Comparison of ENCODE assay signal across 26 mouse cellular contexts in the genomic region with DNA sequence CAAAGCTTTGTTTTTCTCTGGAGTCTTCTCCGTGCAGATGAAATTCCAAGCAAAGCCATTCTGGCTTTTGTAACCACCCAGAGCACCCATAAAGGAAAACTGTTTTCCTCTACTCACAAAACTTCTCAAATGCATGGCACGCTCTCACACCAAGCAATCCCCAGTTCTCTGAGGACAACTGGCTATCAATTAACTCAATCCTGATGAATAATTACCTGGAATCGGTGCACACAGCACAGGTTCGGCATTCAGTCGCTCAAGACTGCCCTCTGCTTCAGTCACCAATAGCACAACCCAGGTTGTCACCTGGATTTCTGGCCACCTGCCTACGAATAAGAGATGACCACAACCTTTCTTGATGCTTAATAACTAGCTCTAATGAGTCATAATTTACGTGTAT.
A peak's percentile ranks its signal among the peaks of the same experiment; 100 is the strongest.
DNase-seq lines count a peak whose midpoint lies in the region; ATAC-seq and TF ChIP-seq lines count a peak whose summit lies in the region.
"Had no signal": no experiment of that assay in that cellular context is flagged by ENCODE, and none has a peak within 500 bp of the region (broad histone marks: within the 10 kb centered on the region; RNA-seq: fewer than 3 reads in every experiment).

No protein-coding gene starts in this region.

- H3K27ac ChIP-seq in kidney, embryonic 16.5 days (ENCODE audit: low read length), result no peak overlapping the region
- H3K27ac ChIP-seq: forebrain, embryonic 10.5 days; forebrain, embryonic 13.5 days; heart, adult 2 months; heart, embryonic 10.5 days; hindbrain, embryonic 10.5 days; hindbrain, embryonic 13.5 days had no signal

- no peak overlapping the region for H3K4me2 ChIP-seq in kidney, embryonic 16.5 days (replicated peaks; ENCODE audit: low read depth, low read length)
- H3K4me2 ChIP-seq: forebrain, embryonic 13.5 days; hindbrain, embryonic 13.5 days had no signal

- H3K4me1 ChIP-seq in kidney, embryonic 16.5 days (ENCODE audit: insufficient read depth, low read length), result peaks cover 12% of the 10 kb centered on the region
- H3K4me1 ChIP-seq in lung, adult 2 months (ENCODE audit: control insufficient read depth, insufficient read depth, low read length), result no peaks in the 10 kb centered on the region
- H3K4me1 ChIP-seq: forebrain, embryonic 13.5 days; heart, embryonic 10.5 days; hindbrain, embryonic 10.5 days; hindbrain, embryonic 13.5 days had no signal

- no peaks in the 10 kb centered on the region for H3K27me3 ChIP-seq in kidney, embryonic 16.5 days (ENCODE audit: insufficient read depth, low read length)
- H3K27me3 ChIP-seq: CH12.LX; forebrain, embryonic 13.5 days; hindbrain, embryonic 13.5 days; Patski had no signal

- WGBS in kidney, embryonic 16.5 days, result 72% methylated on average over 7 of the region's 7 CpGs
- WGBS in lung, adult 2 months, result 81% methylated on average over 7 of the region's 7 CpGs

- H3K36me3 ChIP-seq in kidney, embryonic 16.5 days (ENCODE audit: insufficient read depth, low read length), result no peaks in the 10 kb centered on the region
- H3K36me3 ChIP-seq: forebrain, embryonic 10.5 days; G1E; heart, embryonic 10.5 days; hindbrain, embryonic 10.5 days; hindbrain, embryonic 13.5 days had no signal

- no peak overlapping the region for H3K4me3 ChIP-seq in kidney, embryonic 16.5 days (ENCODE audit: low read length)
- no peak overlapping the region for H3K4me3 ChIP-seq in lung, adult 2 months (replicated peaks; ENCODE audit: extremely low read depth, low read depth, low read length)
- H3K4me3 ChIP-seq: forebrain, embryonic 10.5 days; forebrain, embryonic 13.5 days; heart, adult 2 months; heart, embryonic 10.5 days; hindbrain, embryonic 10.5 days; hindbrain, embryonic 13.5 days had no signal

- no peak for TF ChIP-seq CTCF in lung, adult 2 months (IDR thresholded peaks at IDR 0.05; ENCODE audit: insufficient read depth, low read length)

- no peaks in the 10 kb centered on the region for H3K9me3 ChIP-seq in kidney, embryonic 16.5 days (ENCODE audit: low read length)
- H3K9me3 ChIP-seq: forebrain, embryonic 10.5 days; forebrain, embryonic 13.5 days; heart, embryonic 10.5 days; hindbrain, embryonic 10.5 days; hindbrain, embryonic 13.5 days had no signal

- H3K9ac ChIP-seq in kidney, embryonic 16.5 days (replicated peaks; ENCODE audit: low read length), result no peak overlapping the region
- H3K9ac ChIP-seq: forebrain, embryonic 13.5 days; hindbrain, embryonic 13.5 days had no signal

- ATAC-seq in kidney, embryonic 16.5 days (ENCODE audit: low FRiP score, low TSS enrichment), result peak; percentile 71; the same call in 1 of the 2 replicates
- ATAC-seq: forebrain, embryonic 13.5 days; forebrain, embryonic 16.5 days; hindbrain, embryonic 16.5 days; Patski had no signal

- peak; percentile 13 for DNase-seq in kidney, adult 18-20 months
- DNase-seq in kidney, adult 8-10 months, result peak; percentile 28 to 41
- peak; percentile 26 for DNase-seq in kidney, postnatal 14 days
- no peak for DNase-seq in lung, adult 2 months
- no peak for DNase-seq in spleen, postnatal 36 days (ENCODE audit: low spot score in 2 of 2)
- no peak for DNase-seq in left cerebral cortex, postnatal 10 days (ENCODE audit: extremely low spot score in 1 of 2, low spot score in 2 of 2)
- DNase-seq in gastrocnemius, postnatal 4 days (ENCODE audit: low spot score in 2 of 2), result no peak
- DNase-seq: adrenal gland, postnatal 10 days; adrenal gland, postnatal 36 days; B cell, adult 2 months; cerebellum, adult 18-20 months; cerebellum, adult 9-10 months; cerebellum, postnatal 14 days; gastrocnemius, postnatal 10 days; heart, adult 2 months had no signal

- no peak for TF ChIP-seq POLR2A in lung, adult 2 months (IDR thresholded peaks at IDR 0.05; ENCODE audit: borderline replicate concordance, extremely low read depth, low read depth, low read length)

- intact Hi-C loops in left cerebral cortex, postnatal 10 days (cut with DNase I), result no loop called here

Comparison
In these comparisons a context has a peak if more than half of its experiments do, and no peak if none do; other contexts are left out.
1. DNase-seq: peak in kidney, adult 18-20 months (single experiment), kidney, adult 8-10 months (2 of 2) and kidney, postnatal 14 days (single experiment); none in lung, adult 2 months (single experiment), spleen, postnatal 36 days (0 of 2), left cerebral cortex, postnatal 10 days (0 of 2) and gastrocnemius, postnatal 4 days (0 of 2).